Mouse (Mus musculus) retina, postnatal 7 days (tissue): Measurements from ENCODE around the gene Slc26a1.
A peak's percentile ranks its signal among the peaks of the same experiment; 100 is the strongest.

ENCODE experiments used
- DNase-seq: peaks from one replicate; pipeline ENCODE4 v3.0.0-alpha.2; 2012; ENCODE audit warnings: low read depth, low spot score

The Slc26a1 gene

GRCm38 (mm10) chr5:108691152-108691551 is 15.8 kb upstream of the Slc26a1 start:
- no peak for DNase-seq

GRCm38 (mm10) chr5:108689091-108689490 is 13.7 kb upstream of the Slc26a1 start:
- no peak for DNase-seq

- DNase-seq, result no peak
Observed at GRCm38 (mm10) chr5:108680871-108681270, 5.5 kb upstream of the Slc26a1 start.

- no peak for DNase-seq
Observed at GRCm38 (mm10) chr5:108679909-108680308, 4.5 kb upstream of the Slc26a1 start.

- DNase-seq, result no peak
Observed at GRCm38 (mm10) chr5:108678296-108678854, 3.0 kb upstream of the Slc26a1 start.

- no peak for DNase-seq
Observed at GRCm38 (mm10) chr5:108677605-108678295, 2.4 kb upstream of the Slc26a1 start.

GRCm38 (mm10) chr5:108676772-108677498 is 1.6 kb upstream of the Slc26a1 start:
- DNase-seq, result no peak

GRCm38 (mm10) chr5:108674624-108675023 is 745 bp downstream of the Slc26a1 start:
- no peak for DNase-seq

GRCm38 (mm10) chr5:108671757-108672156 is 3.6 kb downstream of the Slc26a1 start:
- no peak for DNase-seq

- DNase-seq, result no peak
Observed at GRCm38 (mm10) chr5:108670785-108671184, 4.6 kb downstream of the Slc26a1 start.

GRCm38 (mm10) chr5:108669986-108670385 is 5.4 kb downstream of the Slc26a1 start:
- DNase-seq, result no peak

- peak; percentile 51 for DNase-seq
Observed at GRCm38 (mm10) chr5:108668977-108669936, 6.1 kb downstream of the Slc26a1 start, which contains the start of gene Dgkq. Gene Dgkq, minus strand, starts transcription at chr5:108669672.

GRCm38 (mm10) chr5:108668387-108668932 is 6.9 kb downstream of the Slc26a1 start:
- no peak for DNase-seq

GRCm38 (mm10) chr5:108667370-108667769 is 8.0 kb downstream of the Slc26a1 start:
- no peak for DNase-seq

- DNase-seq, result peak; percentile 74
Observed at GRCm38 (mm10) chr5:108665066-108665465, 10.3 kb downstream of the Slc26a1 start.

GRCm38 (mm10) chr5:108662772-108663171 is 12.6 kb downstream of the Slc26a1 start:
- no peak for DNase-seq

- DNase-seq, result peak; percentile 77
Observed at GRCm38 (mm10) chr5:108660632-108661268, 14.6 kb downstream of the Slc26a1 start.

GRCm38 (mm10) chr5:108659698-108660631 is 15.4 kb downstream of the Slc26a1 start, which contains the start of gene Idua:
Gene Idua, plus strand, starts transcription at chr5:108660331.
- no peak for DNase-seq

GRCm38 (mm10) chr5:108658611-108659010 is 16.8 kb downstream of the Slc26a1 start:
- DNase-seq, result no peak
